Mouse (Mus musculus): ENCODE results near the gene Tspan9.

Tspan9 gene

DNA sequence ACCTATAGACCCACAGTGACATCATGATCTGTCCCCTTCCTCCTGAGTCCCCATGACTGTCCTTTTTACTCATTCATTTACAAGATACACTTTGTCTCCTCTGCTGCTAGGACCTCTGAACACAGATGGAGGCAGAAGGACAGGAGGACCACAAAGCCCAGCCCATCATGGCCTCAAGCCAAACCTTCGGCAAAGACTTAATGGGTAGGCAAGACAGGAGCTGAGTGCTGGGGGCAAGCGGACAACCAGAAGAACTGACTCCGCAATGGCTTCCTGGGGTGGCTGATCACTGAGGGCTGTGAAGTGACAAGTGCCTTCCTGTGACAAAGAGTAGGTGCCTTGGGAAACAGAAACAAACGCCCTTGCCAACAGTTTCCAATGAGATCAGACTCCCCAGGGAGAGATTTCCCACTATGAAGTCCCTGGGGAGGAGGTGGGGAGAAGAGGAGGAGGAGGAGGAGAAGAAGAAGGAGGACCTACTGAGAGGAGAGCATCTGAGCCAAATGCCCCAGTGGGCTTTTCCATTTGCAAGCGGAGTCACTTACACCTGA, 67.9 kb downstream of the Tspan9 start:
- no peak for DNase-seq (ENCODE audit: low spot score)

DNA sequence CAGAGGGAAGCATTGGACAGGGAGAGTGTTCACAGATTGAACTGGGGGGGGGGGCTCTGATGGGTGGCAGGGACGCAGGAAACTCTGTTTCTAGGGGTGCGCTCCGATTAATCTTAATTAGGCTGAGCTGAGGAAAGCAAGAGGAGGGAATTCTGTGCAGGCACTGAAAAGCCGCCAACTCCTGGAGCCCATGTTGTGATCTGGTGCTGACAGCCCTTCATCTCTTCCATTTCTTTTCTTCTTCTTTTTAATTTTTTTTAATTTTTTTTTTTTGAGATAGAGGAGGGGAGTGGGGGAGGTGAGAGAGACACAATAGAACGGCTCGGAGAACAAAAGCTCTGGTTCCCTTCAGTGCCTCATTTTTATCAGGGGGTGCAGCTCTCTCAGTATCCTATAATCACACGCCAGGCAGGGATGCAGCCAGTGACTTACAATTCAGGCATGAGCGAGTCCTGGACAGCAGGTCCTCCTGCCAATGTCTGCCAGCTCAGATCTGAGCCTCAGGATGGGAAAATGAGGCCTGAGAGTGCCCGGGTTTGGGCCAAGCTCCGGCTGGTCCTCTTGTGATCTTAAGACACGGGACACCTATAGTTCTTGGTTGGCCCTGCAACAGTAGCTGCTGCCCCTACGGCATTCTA, 72.4 kb downstream of the Tspan9 start:
- DNase-seq (ENCODE audit: low spot score) = no peak

GRCm38 (mm10) chr6:128070072-128070872, 73.1 kb downstream of the Tspan9 start:
- no peak for DNase-seq (ENCODE audit: low spot score)

DNA sequence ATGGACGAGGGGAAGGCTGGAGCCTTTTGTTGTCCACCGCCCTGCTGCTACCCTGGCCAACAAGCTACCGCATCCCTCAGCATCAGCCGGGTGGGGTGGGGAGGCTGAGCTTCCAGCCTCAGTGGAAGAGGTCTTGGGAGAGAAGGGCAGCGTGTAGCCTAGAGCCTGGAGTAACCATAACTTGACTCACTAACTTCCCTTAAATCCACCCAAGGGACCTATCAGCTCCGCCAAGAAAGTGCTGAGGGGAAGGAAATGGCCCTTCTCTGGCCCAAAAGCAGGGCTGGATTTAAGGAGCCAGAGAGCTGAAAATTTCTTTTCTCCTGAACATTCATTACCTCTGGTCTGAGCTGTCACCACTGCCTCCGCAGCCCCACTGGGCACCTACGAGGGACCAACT, 75.2 kb downstream of the Tspan9 start:
- no peak for DNase-seq (ENCODE audit: low spot score)

- no peak for DNase-seq (ENCODE audit: low spot score)
Observed at GRCm38 (mm10) chr6:128065982-128066381, 77.4 kb downstream of the Tspan9 start.

DNA sequence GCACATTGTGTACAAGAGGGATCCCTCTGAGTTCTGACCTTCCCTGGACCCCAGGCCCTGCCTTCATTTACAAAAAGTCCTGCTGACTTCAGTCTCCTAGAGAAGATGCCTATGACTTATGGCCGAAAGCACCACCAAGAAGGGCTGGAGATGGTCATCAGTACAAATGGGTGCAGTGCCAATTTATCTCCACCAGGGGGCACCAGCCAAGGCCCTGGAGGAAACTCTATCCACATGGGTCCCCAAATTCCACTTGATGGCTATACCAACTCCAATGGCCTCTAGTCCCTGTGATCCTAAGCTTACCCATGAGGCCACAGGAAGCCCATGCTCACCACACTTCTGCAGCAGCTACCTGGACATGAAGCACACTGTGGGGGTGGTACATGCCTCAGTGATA, 79.9 kb downstream of the Tspan9 start:
- DNase-seq (ENCODE audit: low spot score) = peak; percentile 57

GRCm38 (mm10) chr6:128062784-128063183, 80.6 kb downstream of the Tspan9 start:
- no peak for DNase-seq (ENCODE audit: low spot score)

- DNase-seq (ENCODE audit: low spot score) = no peak
Observed at GRCm38 (mm10) chr6:128062216-128062615, 81.2 kb downstream of the Tspan9 start.

- DNase-seq (ENCODE audit: low spot score) = no peak
Observed at GRCm38 (mm10) chr6:128061342-128061741, 82.1 kb downstream of the Tspan9 start.

DNA sequence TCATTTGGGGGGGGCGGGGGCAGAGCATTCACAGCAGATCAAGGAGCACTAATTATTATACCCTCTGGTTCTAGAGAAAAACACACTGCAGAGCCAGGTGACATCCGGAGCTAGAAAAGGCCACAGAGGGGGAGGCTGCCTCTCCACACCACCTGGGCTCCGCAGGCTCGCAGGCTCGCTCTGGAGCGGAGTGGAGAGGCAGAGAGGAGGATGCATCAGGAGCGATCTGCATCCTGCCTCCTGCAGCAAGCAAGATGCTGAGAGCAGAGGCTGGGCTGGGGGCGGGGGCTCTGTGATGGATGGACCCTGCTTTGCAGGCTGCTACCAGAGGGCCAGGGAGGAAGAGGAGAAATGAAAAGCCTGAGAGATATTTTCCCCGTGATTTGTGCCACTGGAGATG, 84.8 kb downstream of the Tspan9 start:
- DNase-seq (ENCODE audit: low spot score) = no peak

DNA sequence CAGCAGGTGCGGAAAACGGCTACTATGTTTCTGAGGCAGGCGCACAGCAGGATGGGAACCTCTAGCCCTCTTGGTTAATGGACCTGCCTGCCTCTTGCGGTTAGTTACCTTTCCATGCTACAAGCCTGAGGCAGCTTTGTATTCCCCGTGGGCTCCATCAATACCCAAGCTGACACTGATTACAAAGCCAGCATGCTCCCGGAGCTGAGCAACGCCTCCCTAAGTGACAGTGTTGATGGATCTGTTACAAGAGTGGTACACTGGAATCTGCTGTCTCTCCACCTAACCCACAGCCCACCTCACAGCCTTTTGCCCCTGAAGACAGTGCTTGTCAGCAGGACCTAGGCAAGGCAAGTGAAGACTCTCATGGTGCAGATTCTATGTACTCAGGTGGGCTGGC, 85.2 kb downstream of the Tspan9 start:
- DNase-seq (ENCODE audit: low spot score) = no peak

GRCm38 (mm10) chr6:128053000-128053732, 90.2 kb downstream of the Tspan9 start:
- no peak for DNase-seq (ENCODE audit: low spot score)

GRCm38 (mm10) chr6:128047671-128048070, 95.7 kb downstream of the Tspan9 start:
- DNase-seq (ENCODE audit: low spot score) = no peak

DNA sequence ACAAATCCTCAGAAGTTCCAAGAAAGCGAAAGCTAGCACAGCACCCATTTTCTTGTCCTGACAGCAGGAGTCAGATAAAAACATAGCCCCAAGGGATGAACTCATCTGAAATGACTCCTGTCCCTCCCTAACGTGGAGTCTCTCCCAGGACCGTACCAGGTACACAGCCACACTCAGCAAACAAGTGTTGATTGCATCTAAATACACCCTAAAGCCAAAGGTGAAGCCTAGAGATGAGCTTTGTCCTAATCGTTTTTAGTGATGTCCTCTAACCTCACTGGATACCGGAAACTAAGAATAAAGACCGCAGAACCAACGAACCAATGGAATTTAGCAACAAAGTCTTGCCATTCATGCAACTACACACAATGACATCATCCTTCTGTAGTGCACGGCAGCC, 96.2 kb downstream of the Tspan9 start:
- DNase-seq (ENCODE audit: low spot score) = no peak

GRCm38 (mm10) chr6:128046799-128047198, 96.6 kb downstream of the Tspan9 start:
- no peak for DNase-seq (ENCODE audit: low spot score)

DNA sequence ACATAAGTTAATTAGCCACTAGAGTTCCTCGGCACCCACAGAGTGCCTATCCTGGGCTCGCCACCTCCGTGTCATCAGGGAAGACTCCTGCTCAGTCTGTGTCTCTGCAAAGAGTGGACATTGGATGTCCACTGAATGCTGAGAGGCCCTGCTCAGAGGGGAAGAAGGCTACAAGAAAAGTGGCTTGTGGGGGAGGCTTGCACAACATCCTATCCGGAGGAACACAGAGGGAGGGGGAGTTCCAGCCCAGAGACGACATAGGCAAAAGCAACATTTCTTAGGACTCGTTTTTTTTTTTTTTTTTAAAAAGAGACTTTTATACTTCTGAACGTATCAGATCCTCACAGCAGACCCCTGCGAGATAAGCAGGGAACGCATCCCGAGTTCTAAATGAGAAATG, 98.7 kb downstream of the Tspan9 start:
- no peak for DNase-seq (ENCODE audit: low spot score)

- DNase-seq (ENCODE audit: low spot score) = no peak
Observed at GRCm38 (mm10) chr6:128043486-128043885, 99.9 kb downstream of the Tspan9 start.

GRCm38 (mm10) chr6:128041836-128042235, 101.6 kb downstream of the Tspan9 start:
- no peak for DNase-seq (ENCODE audit: low spot score)

- no peak for DNase-seq (ENCODE audit: low spot score)
Observed at GRCm38 (mm10) chr6:128039077-128039766, 104.2 kb downstream of the Tspan9 start.

GRCm38 (mm10) chr6:128038568-128038967, 104.8 kb downstream of the Tspan9 start:
- DNase-seq (ENCODE audit: low spot score) = no peak

DNA sequence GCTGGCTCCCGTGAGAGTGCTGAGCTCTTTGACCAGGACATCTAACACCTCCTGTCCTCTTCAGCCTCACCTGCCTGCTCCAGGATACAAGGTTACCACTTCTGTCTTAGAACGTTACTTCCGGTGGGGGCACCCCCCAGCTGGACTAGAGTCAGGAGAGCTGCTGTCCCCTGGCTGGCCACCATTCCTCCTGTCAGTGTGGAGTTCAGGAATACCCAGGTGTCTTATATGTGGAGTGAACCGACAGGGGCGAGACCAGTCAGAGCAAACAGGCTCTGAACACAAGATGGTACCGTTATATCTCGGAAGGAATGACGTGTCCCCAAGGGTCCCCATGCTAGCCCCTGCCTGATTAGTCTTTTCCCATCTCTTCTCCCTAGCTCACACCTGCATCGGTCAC, 106.8 kb downstream of the Tspan9 start:
- no peak for DNase-seq (ENCODE audit: low spot score)

GRCm38 (mm10) chr6:128035930-128036309, 107.5 kb downstream of the Tspan9 start:
- DNase-seq (ENCODE audit: low spot score) = no peak

Data from urinary bladder, postnatal 14 days (tissue).